Mouse (Mus musculus) MEL (cell line): ENCODE results near the gene Arl13b. TPM values are rescaled to one million over a fixed set of nuclear protein-coding genes. Genes with fewer than 3 reads are reported as not detected.

Source experiments
- DNase-seq: peaks from one replicate; pipeline ENCODE4 v3.0.0; 2011; ENCODE audit warnings: low read depth, low spot score
- H3K27ac ChIP-seq: 2 replicates; pipeline ENCODE4 v1.5.1; 2012; ENCODE audit warnings: low read depth, mild to moderate bottlenecking, control low read depth, low read length, moderate library complexity; ENCODE audit not compliant: control insufficient read depth
- H3K27me3 ChIP-seq, 2 experiments: fragments of 150-350 bp in 1 of 2; sonication (generic) in 1 of 2; 2 replicates each; pipeline ENCODE4 v1.6.1; 2012; ENCODE audit warnings: low read length in 2 of 2, mild to moderate bottlenecking in 2 of 2, improper control_type of control experiment in 1 of 2, moderate library complexity in 1 of 2; ENCODE audit not compliant: insufficient read depth in 2 of 2, control insufficient read depth in 1 of 2
- H3K36me3 ChIP-seq, 2 experiments: 2 replicates each; pipeline ENCODE4 v1.6.1; 2012 to 2014; ENCODE audit warnings: low read length in 2 of 2, improper control_type of control experiment in 1 of 2, inconsistent platforms in 1 of 2, mild to moderate bottlenecking in 1 of 2; ENCODE audit not compliant: insufficient read depth in 2 of 2, control insufficient read depth in 1 of 2
- H3K4me1 ChIP-seq, 2 experiments: fragments of 150-350 bp in 1 of 2; sonication (generic) in 1 of 2; 2 replicates each; pipeline ENCODE4 v1.6.1; 2012; ENCODE audit warnings: low read length in 2 of 2, improper control_type of control experiment in 1 of 2, mild to moderate bottlenecking in 1 of 2; ENCODE audit not compliant: insufficient read depth in 2 of 2, control insufficient read depth in 1 of 2
- H3K4me3 ChIP-seq, 2 experiments: fragments of 150-350 bp in 1 of 2; sonication (generic) in 1 of 2; 2 replicates each; pipeline ENCODE4 v1.5.1; 2012; ENCODE audit warnings: low read depth in 2 of 2, low read length in 2 of 2, mild to moderate bottlenecking in 2 of 2, moderate library complexity in 2 of 2, control low read depth in 1 of 2, improper control_type of control experiment in 1 of 2; ENCODE audit not compliant: control insufficient read depth in 1 of 2, insufficient read depth in 1 of 2
- H3K79me2 ChIP-seq: 2 replicates; pipeline ENCODE4 v1.6.1; 2012; ENCODE audit warnings: mild to moderate bottlenecking, low read length, moderate library complexity; ENCODE audit not compliant: control insufficient read depth, poor library complexity, insufficient read depth
- H3K9ac ChIP-seq: 2 replicates; pipeline ENCODE4 v1.6.1; 2012; ENCODE audit warnings: low read depth, mild to moderate bottlenecking, control low read depth, low read length, moderate library complexity; ENCODE audit not compliant: control insufficient read depth, poor library complexity, severe bottlenecking
- H3K9me3 ChIP-seq: fragments of 150-350 bp; sonication (generic); replicated peaks from 2 replicates; pipeline ENCODE4 v1.6.1; 2012; ENCODE audit warnings: mild to moderate bottlenecking, low read length, improper control_type of control experiment, moderate library complexity; ENCODE audit not compliant: insufficient read depth
- CHD1 ChIP-seq: IDR thresholded peaks from 2 replicates; pipeline ENCODE4 v1.6.1; 2012; ENCODE audit warnings: low read depth, mild to moderate bottlenecking, inconsistent platforms, low read length, improper control_type of control experiment
- CTCF ChIP-seq, 3 experiments: IDR thresholded peaks in 2 of 3; conservative IDR thresholded peaks in 1 of 3; 2 replicates each; pipeline ENCODE4 v1.5.1; 2011 to 2012; ENCODE audit warnings: low read length in 3 of 3, low read depth in 2 of 3, mild to moderate bottlenecking in 2 of 3, improper control_type of control experiment in 1 of 3, inconsistent platforms in 1 of 3, mixed read lengths in 1 of 3, moderate library complexity in 1 of 3; ENCODE audit not compliant: control insufficient read depth in 1 of 3, insufficient read depth in 1 of 3, poor library complexity in 1 of 3, severe bottlenecking in 1 of 3
- E2F4 ChIP-seq: IDR thresholded peaks from 2 replicates; pipeline ENCODE4 v1.6.1; 2011; ENCODE audit warnings: low read depth, low read length, improper control_type of control experiment, borderline replicate concordance
- ELF1 ChIP-seq: IDR thresholded peaks from 2 replicates; pipeline ENCODE4 v1.6.1; 2014; ENCODE audit warnings: low read depth, mild to moderate bottlenecking, inconsistent platforms, low read length, improper control_type of control experiment, moderate library complexity
- GATA1 ChIP-seq: IDR thresholded peaks from 2 replicates; pipeline ENCODE4 v1.6.1; 2011; ENCODE audit warnings: low read depth, low read length, improper control_type of control experiment
- KAT2A ChIP-seq: conservative IDR thresholded peaks from 2 replicates; pipeline ENCODE4 v1.6.1; 2012; ENCODE audit warnings: low read depth, low read length, improper control_type of control experiment, inconsistent platforms
- MAFK ChIP-seq: IDR thresholded peaks from 2 replicates; pipeline ENCODE4 v1.6.1; 2011; ENCODE audit warnings: low read depth, mild to moderate bottlenecking, low read length, improper control_type of control experiment, borderline replicate concordance
- MAX ChIP-seq: IDR thresholded peaks from 2 replicates; pipeline ENCODE4 v1.6.1; 2011; ENCODE audit warnings: low read length, improper control_type of control experiment
- MEF2A ChIP-seq: IDR thresholded peaks from 2 replicates; pipeline ENCODE4 v1.6.1; 2014; ENCODE audit warnings: low read depth, mild to moderate bottlenecking, inconsistent platforms, low read length, improper control_type of control experiment; ENCODE audit not compliant: poor library complexity, insufficient replicate concordance, severe bottlenecking; ENCODE audit errors: extremely low read depth
- MXI1 ChIP-seq: IDR thresholded peaks from 2 replicates; pipeline ENCODE4 v1.6.1; 2011; ENCODE audit warnings: mild to moderate bottlenecking, low read depth, low read length, improper control_type of control experiment
- MYC ChIP-seq: IDR thresholded peaks from 2 replicates; pipeline ENCODE4 v1.6.1; 2011; ENCODE audit warnings: low read depth, mild to moderate bottlenecking, low read length, improper control_type of control experiment, moderate library complexity
- NELFE ChIP-seq: IDR thresholded peaks from 2 replicates; pipeline ENCODE4 v1.6.1; 2011; ENCODE audit warnings: low read depth, low read length, improper control_type of control experiment
- NRF1 ChIP-seq: IDR thresholded peaks from 2 replicates; pipeline ENCODE4 v1.6.1; 2014; ENCODE audit warnings: low read depth, mild to moderate bottlenecking, inconsistent platforms, low read length, improper control_type of control experiment, moderate library complexity; ENCODE audit not compliant: poor library complexity, insufficient read depth, severe bottlenecking
- POLR2AphosphoS2 ChIP-seq: IDR thresholded peaks from 2 replicates; pipeline ENCODE4 v1.6.1; 2011; ENCODE audit warnings: low read length, improper control_type of control experiment
- SIN3A ChIP-seq: IDR thresholded peaks from 2 replicates; pipeline ENCODE4 v1.6.1; 2012; ENCODE audit warnings: low read length, improper control_type of control experiment, inconsistent platforms
- TCF12 ChIP-seq: IDR thresholded peaks from 2 replicates; pipeline ENCODE4 v1.6.1; 2014; ENCODE audit warnings: low read depth, mild to moderate bottlenecking, inconsistent platforms, low read length, improper control_type of control experiment, moderate library complexity
- UBTF ChIP-seq: IDR thresholded peaks from 2 replicates; pipeline ENCODE4 v1.6.1; 2012; ENCODE audit warnings: low read depth, mild to moderate bottlenecking, inconsistent platforms, low read length, improper control_type of control experiment, moderate library complexity, borderline replicate concordance; ENCODE audit not compliant: insufficient read depth
- USF2 ChIP-seq, 2 experiments: IDR thresholded peaks; 2 replicates each; pipeline ENCODE4 v1.6.1; 2011 to 2012; ENCODE audit warnings: improper control_type of control experiment in 2 of 2, low read length in 2 of 2, borderline replicate concordance in 1 of 2, inconsistent platforms in 1 of 2, low read depth in 1 of 2, mild to moderate bottlenecking in 1 of 2; ENCODE audit not compliant: insufficient read depth in 1 of 2
- ZC3H11A ChIP-seq: IDR thresholded peaks from 2 replicates; pipeline ENCODE4 v1.6.1; 2012; ENCODE audit warnings: low read depth, mild to moderate bottlenecking, inconsistent platforms, low read length, improper control_type of control experiment
- ZMIZ1 ChIP-seq: IDR thresholded peaks from 2 replicates; pipeline ENCODE4 v1.6.1; 2012; ENCODE audit warnings: low read depth, mild to moderate bottlenecking, inconsistent platforms, low read length, improper control_type of control experiment, moderate library complexity
- polyA plus RNA-seq, 2 experiments: library from polyadenylated mRNA; stranded (reverse) in 1 of 2; unstranded in 1 of 2; fragments of >175 nt in 1 of 2; fragments of >200 nt in 1 of 2; gene quantifications; 2 replicates each; pipeline versions ENCODE4 v1.2.1 to v1.2.4; 2012; ENCODE audit warnings: low replicate concordance in 2 of 2, low read depth in 1 of 2; ENCODE audit not compliant: insufficient read length in 2 of 2, insufficient read depth in 1 of 2, missing spikeins in 1 of 2
- total RNA-seq: library from RNA; depleted of rRNA; stranded (reverse); fragments of 300-350 nt; gene quantifications from 2 replicates; pipeline ENCODE4 v1.2.3, GENCODE M21; 2012

Arl13b gene
- total and polyA plus RNA-seq, 3 experiments: 3.2 to 4.3 TPM; not detected in 1

- Histone ChIP-seq H3K79me2 (no peaks in the 10 kb centered on the region), H3K36me3 (no peaks in the 10 kb centered on the region), H3K27ac (no peak overlapping the region), H3K4me3 (no peak overlapping the region), H3K9ac (no peak overlapping the region), H3K4me1 (no peaks in the 10 kb centered on the region), H3K27me3 (no peaks in the 10 kb centered on the region)
- no peak for TF ChIP-seq MXI1
- TF ChIP-seq TCF12: no peak
- no peak for TF ChIP-seq CTCF (IDR thresholded peaks at IDR 0.05 in 2 of 3, conservative IDR thresholded peaks at IDR 0.05 in 1 of 3; ENCODE audit: control insufficient read depth in 1 of 3, insufficient read depth in 1 of 3, low read depth in 2 of 3, low read length in 3 of 3, poor library complexity in 1 of 3, severe bottlenecking in 1 of 3)
- no peak for TF ChIP-seq MAFK
- TF ChIP-seq, all 39 proteins: peak for 0
- H3K9me3 ChIP-seq: no peaks in the 10 kb centered on the region
- DNase-seq: no peak
Measured at GRCm38 (mm10) chr16:62776034-62776433, 70.8 kb downstream of the Arl13b start.

GRCm38 (mm10) chr16:62773462-62773861 is 73.4 kb downstream of the Arl13b start:
- no peaks in the 10 kb centered on the region for H3K27me3 ChIP-seq
- no peaks in the 10 kb centered on the region for H3K36me3 ChIP-seq
- DNase-seq: no peak
- no peak for TF ChIP-seq TCF12
- TF ChIP-seq MEF2A: no peak
- no peak for TF ChIP-seq ZMIZ1
- no peak for TF ChIP-seq UBTF
- TF ChIP-seq ELF1: no peak
- TF ChIP-seq NRF1: no peak
- TF ChIP-seq GATA1: no peak
- no peak for TF ChIP-seq MYC
- no peak for TF ChIP-seq USF2 (IDR thresholded peaks at IDR 0.05; ENCODE audit: borderline replicate concordance in 1 of 2, insufficient read depth in 1 of 2, low read depth in 1 of 2, low read length in 2 of 2)
- no peak for TF ChIP-seq ZC3H11A
- no peak for TF ChIP-seq CHD1
- no peak for TF ChIP-seq POLR2AphosphoS2
- TF ChIP-seq MAFK: no peak
- no peak for TF ChIP-seq MAX
- TF ChIP-seq SIN3A: no peak
- TF ChIP-seq NELFE: no peak
- no peak for TF ChIP-seq E2F4
- no peak for TF ChIP-seq KAT2A
- TF ChIP-seq, all 39 proteins: peak for 0
- no peak overlapping the region for H3K9ac ChIP-seq
- no peak overlapping the region for H3K4me3 ChIP-seq
- H3K9me3 ChIP-seq: no peaks in the 10 kb centered on the region
- no peaks in the 10 kb centered on the region for H3K4me1 ChIP-seq
- no peak overlapping the region for H3K27ac ChIP-seq
- no peaks in the 10 kb centered on the region for H3K79me2 ChIP-seq
